Mouse (Mus musculus) lung, postnatal 0 days (tissue): ENCODE measurements around the gene Nr2f2.

ENCODE experiments used
- CTCF ChIP-seq: IDR thresholded peaks from 2 replicates; pipeline ENCODE4 v1.5.1; 2016; ENCODE audit warnings: antibody characterized with exemption, mild to moderate bottlenecking
- EP300 ChIP-seq: IDR thresholded peaks from 2 replicates; pipeline ENCODE4 v1.6.1; 2016; ENCODE audit warnings: antibody characterized with exemption, mild to moderate bottlenecking, control low read depth

- TF ChIP-seq EP300 (no peak), CTCF (no peak)
Measured at GRCm38 (mm10) chr7:70335411-70335810, 31.1 kb downstream of the Nr2f2 start.
